Mouse (Mus musculus): ENCODE results near the gene Smyd1.

DNA sequence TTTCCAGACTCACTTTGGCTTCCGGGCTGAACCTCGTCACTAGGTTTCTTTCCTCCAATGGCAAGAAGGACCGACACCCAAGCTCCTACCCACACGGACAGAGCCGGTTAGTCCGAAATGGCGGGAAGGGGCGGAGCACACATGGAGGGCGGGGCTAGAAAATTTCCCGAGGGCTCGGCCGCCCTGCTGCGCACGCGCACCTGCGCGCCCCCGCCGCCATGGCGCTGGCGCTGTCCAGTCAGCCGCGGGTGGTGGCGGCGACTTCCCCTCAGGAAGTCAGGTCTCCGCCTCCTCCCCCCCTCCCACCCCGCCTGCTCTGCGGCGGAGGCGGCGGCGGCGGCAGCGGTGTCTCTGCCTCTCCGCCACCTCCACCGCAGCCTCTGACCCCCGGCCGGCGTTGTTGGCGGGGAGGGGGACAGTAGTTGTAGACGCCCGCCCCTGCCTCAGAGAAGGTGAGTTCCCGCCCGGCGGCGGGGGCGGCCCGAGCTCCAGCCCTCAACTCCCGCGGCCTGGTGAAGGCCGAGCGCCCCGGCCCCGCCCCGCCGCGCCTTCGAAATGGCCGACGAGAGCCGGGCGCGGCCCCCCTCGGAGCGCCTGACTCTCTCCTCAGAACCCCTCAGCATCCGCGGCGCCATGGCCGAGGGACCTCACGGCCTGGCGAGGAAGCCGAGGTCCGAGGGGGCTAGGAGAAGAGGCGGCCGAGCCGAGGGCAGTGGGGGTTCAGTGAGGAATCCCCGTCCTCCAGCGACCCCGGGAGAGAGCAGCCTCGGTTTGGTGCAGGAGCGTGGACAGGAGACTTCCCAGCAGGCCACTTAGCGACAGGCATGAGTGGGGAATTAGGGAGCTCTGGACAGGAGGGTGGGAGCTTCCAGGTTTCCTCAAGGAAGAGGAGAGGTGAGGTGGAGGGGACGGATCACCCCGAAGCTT lies 50.4 kb downstream of the Smyd1 start, which contains the start of gene Krcc1:
- TF ChIP-seq POLR2A (IDR thresholded peaks at IDR 0.05; ENCODE audit: borderline replicate concordance, extremely low read depth, insufficient read depth, insufficient read length, poor library complexity, severe bottlenecking) (peak; percentile 92), CTCF (IDR thresholded peaks at IDR 0.05; ENCODE audit: borderline replicate concordance, extremely low read depth, insufficient read depth, insufficient read length) (no peak)
